Mouse (Mus musculus) megakaryocyte, embryonic 14.5 days (primary cell): Measurements from ENCODE around the gene Spata31d1d. TPM values are rescaled to one million over a fixed set of nuclear protein-coding genes. Genes with fewer than 3 reads are reported as not detected.

ENCODE experiments used
- H3K27me3 ChIP-seq: replicated peaks from 2 replicates; pipeline ENCODE3; 2012; ENCODE audit warnings: inconsistent platforms
- H3K36me3 ChIP-seq: replicated peaks from 2 replicates; pipeline ENCODE3; 2012; ENCODE audit warnings: low read length, inconsistent platforms, mixed read lengths
- H3K4me1 ChIP-seq: 2 replicates; pipeline ENCODE4 v1.6.1; 2012; ENCODE audit warnings: inconsistent platforms
- H3K4me3 ChIP-seq: replicated peaks from 2 replicates; pipeline ENCODE3; 2012; ENCODE audit warnings: moderate library complexity, mild to moderate bottlenecking, inconsistent platforms
- H3K9me3 ChIP-seq: 2 replicates; pipeline ENCODE4 v1.6.1; 2012; ENCODE audit warnings: inconsistent platforms
- FLI1 ChIP-seq: IDR thresholded peaks from 2 replicates; pipeline ENCODE4 v1.6.1; 2012; ENCODE audit warnings: low read length, inconsistent platforms, mixed read lengths
- GATA1 ChIP-seq: IDR thresholded peaks from 3 replicates; pipeline ENCODE4 v1.6.1; 2012; ENCODE audit warnings: mixed read lengths, low read length, inconsistent platforms, borderline replicate concordance
- polyA plus RNA-seq: library from polyadenylated mRNA; stranded (reverse); fragments of >175 nt; gene quantifications from 2 replicates; pipeline ENCODE4 v1.2.3, GENCODE M21; 2012; ENCODE audit warnings: low replicate concordance; ENCODE audit not compliant: insufficient read depth

Gene Spata31d1d
- polyA plus RNA-seq, 1 experiment = 0.04 TPM

- Histone ChIP-seq H3K9me3 (no peaks in the 10 kb centered on the region), H3K4me3 (peak overlapping the region; percentile 31), H3K4me1 (peaks cover 91% of the 10 kb centered on the region), H3K36me3 (peaks cover 88% of the 10 kb centered on the region), H3K27me3 (no peaks in the 10 kb centered on the region)
- TF ChIP-seq FLI1 = no peak
- TF ChIP-seq GATA1 = no peak
These were observed 31.2 kb upstream of the Spata31d1d start for GRCm38 (mm10) chr13:59762791-59763190.

GRCm38 (mm10) chr13:59756906-59757305, 25.4 kb upstream of the Spata31d1d start:
- Histone ChIP-seq H3K4me3 (no peak overlapping the region), H3K27me3 (no peaks in the 10 kb centered on the region), H3K36me3 (peaks cover 87% of the 10 kb centered on the region), H3K9me3 (peaks cover 8% of the 10 kb centered on the region), H3K4me1 (peaks cover 72% of the 10 kb centered on the region)
- no peak for TF ChIP-seq FLI1
- TF ChIP-seq GATA1 = no peak

GRCm38 (mm10) chr13:59750310-59750709, 18.8 kb upstream of the Spata31d1d start:
- TF ChIP-seq GATA1 = no peak
- TF ChIP-seq FLI1 = no peak
- H3K4me3 ChIP-seq = no peak overlapping the region
- peaks cover 1% of the 10 kb centered on the region for H3K27me3 ChIP-seq
- H3K4me1 ChIP-seq = peaks cover 68% of the 10 kb centered on the region
- H3K9me3 ChIP-seq = peaks cover 13% of the 10 kb centered on the region
- H3K36me3 ChIP-seq = peaks cover 51% of the 10 kb centered on the region

GRCm38 (mm10) chr13:59746711-59747110, 15.2 kb upstream of the Spata31d1d start, which contains the start of gene 1700014D04Rik:
Gene 1700014D04Rik, minus strand, starts transcription at chr13:59746752.
- Histone ChIP-seq H3K36me3 (peaks cover 39% of the 10 kb centered on the region), H3K4me3 (peak within 1 kb of the TSS; percentile 54), H3K4me1 (peaks cover 84% of the 10 kb centered on the region), H3K9me3 (peaks cover 6% of the 10 kb centered on the region; the same call in 1 of the 2 replicates), H3K27me3 (peaks cover 1% of the 10 kb centered on the region)
- TF ChIP-seq GATA1 = no peak
- TF ChIP-seq FLI1 = no peak

GRCm38 (mm10) chr13:59746164-59746563, 14.6 kb upstream of the Spata31d1d start:
- H3K27me3 ChIP-seq = peaks cover 1% of the 10 kb centered on the region
- H3K4me1 ChIP-seq = peaks cover 84% of the 10 kb centered on the region
- peaks cover 39% of the 10 kb centered on the region for H3K36me3 ChIP-seq
- peaks cover 3% of the 10 kb centered on the region; the same call in 1 of the 2 replicates for H3K9me3 ChIP-seq
- H3K4me3 ChIP-seq = no peak overlapping the region
- TF ChIP-seq FLI1 = no peak
- no peak for TF ChIP-seq GATA1

GRCm38 (mm10) chr13:59745462-59745861, 13.9 kb upstream of the Spata31d1d start:
- H3K4me3 ChIP-seq = peak overlapping the region; percentile 54
- H3K27me3 ChIP-seq = peaks cover 1% of the 10 kb centered on the region
- peaks cover 79% of the 10 kb centered on the region for H3K4me1 ChIP-seq
- peaks cover 3% of the 10 kb centered on the region; the same call in 1 of the 2 replicates for H3K9me3 ChIP-seq
- TF ChIP-seq FLI1 (no peak), GATA1 (no peak)
- peaks cover 39% of the 10 kb centered on the region for H3K36me3 ChIP-seq

- Histone ChIP-seq H3K36me3 (peaks cover 35% of the 10 kb centered on the region), H3K4me1 (peaks cover 78% of the 10 kb centered on the region), H3K4me3 (no peak overlapping the region), H3K9me3 (peaks cover 3% of the 10 kb centered on the region; the same call in 1 of the 2 replicates), H3K27me3 (peaks cover 3% of the 10 kb centered on the region)
- TF ChIP-seq FLI1 = no peak
- TF ChIP-seq GATA1 = no peak
These were observed 10.1 kb upstream of the Spata31d1d start for GRCm38 (mm10) chr13:59741697-59742096.

- TF ChIP-seq GATA1 (no peak), FLI1 (no peak)
- peaks cover 3% of the 10 kb centered on the region for H3K27me3 ChIP-seq
- peaks cover 29% of the 10 kb centered on the region for H3K36me3 ChIP-seq
- H3K4me3 ChIP-seq = no peak overlapping the region
- H3K9me3 ChIP-seq = peaks cover 3% of the 10 kb centered on the region; the same call in 1 of the 2 replicates
- H3K4me1 ChIP-seq = peaks cover 77% of the 10 kb centered on the region
These were observed 9.5 kb upstream of the Spata31d1d start for GRCm38 (mm10) chr13:59741096-59741495.

GRCm38 (mm10) chr13:59739397-59739796, 7.8 kb upstream of the Spata31d1d start:
- peaks cover 77% of the 10 kb centered on the region for H3K4me1 ChIP-seq

GRCm38 (mm10) chr13:59738455-59738854, 6.9 kb upstream of the Spata31d1d start:
- H3K9me3 ChIP-seq = no peaks in the 10 kb centered on the region
- peaks cover 10% of the 10 kb centered on the region for H3K36me3 ChIP-seq
- H3K27me3 ChIP-seq = peaks cover 3% of the 10 kb centered on the region
- peaks cover 76% of the 10 kb centered on the region for H3K4me1 ChIP-seq
- TF ChIP-seq GATA1 (no peak), FLI1 (no peak)
- H3K4me3 ChIP-seq = no peak overlapping the region

More at GRCm38 (mm10) chr13:59739397-59739796, 7.8 kb upstream of the Spata31d1d start:
- no peaks in the 10 kb centered on the region for H3K9me3 ChIP-seq
- H3K36me3 ChIP-seq = peaks cover 18% of the 10 kb centered on the region
- peaks cover 3% of the 10 kb centered on the region for H3K27me3 ChIP-seq
- no peak for TF ChIP-seq GATA1
- TF ChIP-seq FLI1 = no peak
- no peak overlapping the region for H3K4me3 ChIP-seq
